In genomic region chr4:116615237-116615636, GRCm38 (mm10) we compare ENCODE assay signal across 35 mouse cellular contexts.
"Had no signal": no experiment of that assay in that cellular context is flagged by ENCODE, and none has a peak within 500 bp of the region (broad histone marks: within the 10 kb centered on the region; RNA-seq: fewer than 3 reads in every experiment).

No protein-coding gene starts in this region.

- H3K27ac ChIP-seq: heart, embryonic 10.5 days; heart, embryonic 13.5 days; heart, embryonic 15.5 days; hindbrain, embryonic 10.5 days; hindbrain, embryonic 12.5 days; hindbrain, embryonic 13.5 days; hindbrain, embryonic 14.5 days; hindbrain, embryonic 15.5 days; hindbrain, postnatal 0 days; intestine, embryonic 15.5 days; kidney, embryonic 15.5 days; kidney, postnatal 0 days; layer of hippocampus, adult 2 months; left cerebral cortex, adult 2 months had no signal

- H3K27me3 ChIP-seq: heart, embryonic 12.5 days; heart, embryonic 13.5 days; heart, embryonic 15.5 days; hindbrain, embryonic 12.5 days; hindbrain, embryonic 13.5 days; hindbrain, embryonic 15.5 days; intestine, embryonic 15.5 days; kidney, embryonic 15.5 days had no signal

- DNase-seq: heart, postnatal 10 days; heart, postnatal 14 days; heart, postnatal 36 days; heart, postnatal 4 days; kidney, adult 11 months; kidney, adult 18-20 months; kidney, adult 2 months; kidney, adult 8-10 months; kidney, adult 9 months; kidney, postnatal 10 days; kidney, postnatal 14 days; kidney, postnatal 25 days; kidney, postnatal 36 days; kidney, postnatal 4 days; layer of hippocampus, adult 9-11 months; layer of hippocampus, postnatal 36 days had no signal

- ATAC-seq: hindbrain, postnatal 0 days; inflammation-experienced regulatory T-cells, adult 6 months; intestine, embryonic 15.5 days; intestine, embryonic 16.5 days; intestine, postnatal 0 days had no signal

- H3K9ac ChIP-seq: heart, embryonic 12.5 days; heart, embryonic 13.5 days; heart, embryonic 15.5 days; hindbrain, embryonic 12.5 days; hindbrain, embryonic 13.5 days; hindbrain, embryonic 14.5 days; hindbrain, embryonic 15.5 days; intestine, embryonic 15.5 days; kidney, embryonic 15.5 days had no signal

- H3K4me3 ChIP-seq: heart, embryonic 10.5 days; heart, embryonic 12.5 days; heart, embryonic 13.5 days; heart, embryonic 15.5 days; hindbrain, embryonic 10.5 days; hindbrain, embryonic 12.5 days; hindbrain, embryonic 13.5 days; hindbrain, embryonic 15.5 days; intestine, embryonic 15.5 days; kidney, embryonic 15.5 days; layer of hippocampus, adult 2 months; left cerebral cortex, adult 2 months had no signal

- H3K4me1 ChIP-seq: heart, embryonic 10.5 days; heart, embryonic 12.5 days; heart, embryonic 13.5 days; heart, embryonic 15.5 days; hindbrain, embryonic 10.5 days; hindbrain, embryonic 12.5 days; hindbrain, embryonic 13.5 days; hindbrain, embryonic 15.5 days; intestine, embryonic 15.5 days; kidney, embryonic 15.5 days had no signal

- H3K4me2 ChIP-seq: heart, embryonic 11.5 days; heart, embryonic 12.5 days; heart, embryonic 13.5 days; heart, embryonic 15.5 days; hindbrain, embryonic 12.5 days; hindbrain, embryonic 13.5 days; hindbrain, embryonic 14.5 days; hindbrain, embryonic 15.5 days; intestine, embryonic 15.5 days; kidney, embryonic 15.5 days had no signal

- H3K9me3 ChIP-seq: heart, embryonic 10.5 days; heart, embryonic 12.5 days; heart, embryonic 13.5 days; heart, embryonic 15.5 days; hindbrain, embryonic 10.5 days; hindbrain, embryonic 12.5 days; hindbrain, embryonic 13.5 days; hindbrain, embryonic 15.5 days; intestine, embryonic 15.5 days; kidney, embryonic 15.5 days had no signal
